Mouse (Mus musculus) ES-Bruce4 (cell line): ENCODE measurements around the gene Crkl. TPM values are rescaled to one million over a fixed set of nuclear protein-coding genes. Genes with fewer than 3 reads are reported as not detected.

Experiments used
- H3K27ac ChIP-seq: 2 replicates; pipeline ENCODE4 v1.5.1; 2012; ENCODE audit warnings: low read length, inconsistent platforms; ENCODE audit not compliant: insufficient read depth
- H3K27me3 ChIP-seq: 2 replicates; pipeline ENCODE4 v1.6.1; 2012; ENCODE audit warnings: mild to moderate bottlenecking, low read length, inconsistent platforms; ENCODE audit not compliant: control insufficient read depth, poor library complexity, insufficient read depth, severe bottlenecking
- H3K36me3 ChIP-seq: 2 replicates; pipeline ENCODE4 v1.6.1; 2012; ENCODE audit warnings: inconsistent platforms, mild to moderate bottlenecking, low read length, moderate library complexity; ENCODE audit not compliant: control insufficient read depth, poor library complexity, insufficient read depth, severe bottlenecking
- H3K4me1 ChIP-seq: one replicate; pipeline ENCODE4 v1.8.1; 2011; ENCODE audit warnings: low read length; ENCODE audit not compliant: control insufficient read depth, insufficient read depth
- H3K4me3 ChIP-seq: 2 replicates; pipeline ENCODE4 v1.5.1; 2011; ENCODE audit warnings: low read depth, mild to moderate bottlenecking, low read length
- H3K9ac ChIP-seq: 2 replicates; pipeline ENCODE4 v1.6.1; 2012; ENCODE audit warnings: low read depth, mild to moderate bottlenecking, inconsistent platforms; ENCODE audit not compliant: poor library complexity, severe bottlenecking
- H3K9me3 ChIP-seq: replicated peaks from 2 replicates; pipeline ENCODE4 v1.6.1; 2012; ENCODE audit warnings: mild to moderate bottlenecking, low read length, inconsistent platforms; ENCODE audit not compliant: control insufficient read depth, poor library complexity, insufficient read depth, severe bottlenecking
- CTCF ChIP-seq: IDR thresholded peaks from one replicate; pipeline ENCODE4 v1.8.1; 2011; ENCODE audit warnings: low read depth, low read length
- EP300 ChIP-seq: IDR thresholded peaks from 2 replicates; pipeline ENCODE4 v1.6.1; 2011; ENCODE audit warnings: low read depth, low read length; ENCODE audit not compliant: insufficient read depth
- POLR2A ChIP-seq: IDR thresholded peaks from one replicate; pipeline ENCODE4 v1.8.1; 2011; ENCODE audit warnings: low read length; ENCODE audit not compliant: insufficient read depth
- polyA plus RNA-seq: library from polyadenylated mRNA; stranded (reverse); fragments of >200 nt; gene quantifications from 2 replicates; pipeline ENCODE4 v1.2.4, GENCODE M21; 2011; ENCODE audit warnings: low read depth; ENCODE audit not compliant: missing spikeins, insufficient read depth, insufficient read length

Gene Crkl
- polyA plus RNA-seq, 1 experiment, result 45.7 TPM

- Histone ChIP-seq H3K4me1 (peaks cover 5% of the 10 kb centered on the region), H3K27ac (no peak overlapping the region), H3K36me3 (no peaks in the 10 kb centered on the region), H3K27me3 (no peaks in the 10 kb centered on the region), H3K4me3 (no peak overlapping the region), H3K9me3 (no peaks in the 10 kb centered on the region), H3K9ac (no peak overlapping the region)
- TF ChIP-seq EP300 (no peak), POLR2A (no peak), CTCF (no peak)
Measured at GRCm38 (mm10) chr16:17410209-17410608, 41.6 kb upstream of the Crkl start.

- Histone ChIP-seq H3K9me3 (no peaks in the 10 kb centered on the region), H3K27ac (no peak overlapping the region), H3K4me3 (no peak overlapping the region), H3K36me3 (no peaks in the 10 kb centered on the region), H3K4me1 (no peaks in the 10 kb centered on the region), H3K27me3 (no peaks in the 10 kb centered on the region), H3K9ac (no peak overlapping the region)
- no peak for TF ChIP-seq EP300
- TF ChIP-seq CTCF, result no peak
- TF ChIP-seq POLR2A, result no peak
Measured at GRCm38 (mm10) chr16:17423021-17423420, 28.8 kb upstream of the Crkl start.

DNA sequence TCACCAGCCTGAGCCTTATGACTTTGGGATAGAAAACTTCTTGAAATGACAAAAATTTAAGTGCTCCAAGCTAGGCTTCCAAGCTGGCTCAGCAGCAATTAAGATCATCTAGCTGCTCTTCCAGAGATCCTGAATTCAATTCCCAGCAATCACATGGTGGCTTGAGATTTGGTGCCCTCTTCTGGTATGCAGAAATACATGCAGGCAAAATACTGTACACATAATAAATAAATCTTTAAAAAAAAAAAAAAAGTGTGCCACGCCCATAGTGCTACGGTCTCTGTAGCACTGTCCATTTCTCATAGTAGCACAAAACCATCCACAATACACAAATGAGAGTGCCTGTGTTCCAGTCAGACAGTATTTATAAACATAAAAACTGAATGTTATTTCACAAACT lies 19.2 kb upstream of the Crkl start:
- H3K4me3 ChIP-seq, result no peak overlapping the region
- no peak overlapping the region for H3K9ac ChIP-seq
- H3K4me1 ChIP-seq, result no peaks in the 10 kb centered on the region
- no peak overlapping the region for H3K27ac ChIP-seq
- TF ChIP-seq EP300 (no peak), CTCF (no peak), POLR2A (no peak)
- peaks cover 2% of the 10 kb centered on the region; the same call in 1 of the 2 replicates for H3K9me3 ChIP-seq
- no peaks in the 10 kb centered on the region for H3K27me3 ChIP-seq
- H3K36me3 ChIP-seq, result no peaks in the 10 kb centered on the region

GRCm38 (mm10) chr16:17452373-17452715 lies 557 bp downstream of the Crkl start:
- Histone ChIP-seq H3K4me3 (peak overlapping the region; percentile 87), H3K9ac (peak overlapping the region; percentile 95), H3K27ac (no peak overlapping the region), H3K36me3 (peaks cover 13% of the 10 kb centered on the region), H3K4me1 (no peaks in the 10 kb centered on the region), H3K27me3 (no peaks in the 10 kb centered on the region), H3K9me3 (peaks cover 1% of the 10 kb centered on the region; the same call in 1 of the 2 replicates)
- no peak for TF ChIP-seq EP300
- TF ChIP-seq POLR2A, result no peak
- no peak for TF ChIP-seq CTCF

GRCm38 (mm10) chr16:17456901-17457300 lies 5.1 kb downstream of the Crkl start:
- Histone ChIP-seq H3K27me3 (no peaks in the 10 kb centered on the region), H3K9me3 (no peaks in the 10 kb centered on the region), H3K36me3 (peaks cover 32% of the 10 kb centered on the region), H3K4me3 (no peak overlapping the region), H3K9ac (no peak overlapping the region), H3K4me1 (no peaks in the 10 kb centered on the region), H3K27ac (peak overlapping the region; percentile 57; the same call in 1 of the 2 replicates)
- TF ChIP-seq EP300 (no peak), POLR2A (no peak), CTCF (no peak)

DNA sequence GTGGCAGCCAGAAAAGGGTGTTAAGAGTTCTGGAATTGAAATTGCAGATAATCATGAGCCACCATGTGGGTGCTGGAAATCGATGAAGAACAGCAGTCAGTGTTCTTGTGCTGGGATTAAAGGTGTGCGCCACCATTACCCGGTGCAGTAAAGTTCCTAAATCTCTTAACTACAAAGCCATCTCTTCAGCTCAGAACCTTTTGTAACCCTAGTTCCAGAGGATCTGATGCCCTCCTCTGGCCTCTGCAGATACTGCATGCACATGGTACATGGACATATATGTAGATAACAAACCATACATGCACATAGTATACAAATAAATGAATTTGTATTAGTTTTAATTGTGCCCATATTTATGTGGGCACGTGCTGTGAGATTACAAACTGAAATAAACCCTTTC lies 8.5 kb downstream of the Crkl start:
- Histone ChIP-seq H3K9me3 (no peaks in the 10 kb centered on the region), H3K9ac (no peak overlapping the region), H3K27me3 (no peaks in the 10 kb centered on the region), H3K4me1 (no peaks in the 10 kb centered on the region), H3K27ac (no peak overlapping the region), H3K36me3 (peaks cover 29% of the 10 kb centered on the region), H3K4me3 (no peak overlapping the region)
- TF ChIP-seq EP300 (no peak), POLR2A (no peak), CTCF (no peak)
